Mouse (Mus musculus): Measurements from ENCODE around the gene Lrrc37a.

- TF ChIP-seq MAFK (IDR thresholded peaks at IDR 0.05; ENCODE audit: insufficient read depth, low read depth, low read length) (no peak), ZC3H11A (IDR thresholded peaks at IDR 0.05; ENCODE audit: borderline replicate concordance, low read depth, low read length) (no peak)
Measured at GRCm38 (mm10) chr11:103403776-103404175, 100.6 kb downstream of the Lrrc37a start.
